Mouse (Mus musculus): ENCODE results near the gene Vsir. TPM values are rescaled to one million over a fixed set of nuclear protein-coding genes. Genes with fewer than 3 reads are reported as not detected.

Gene Vsir
- polyA plus RNA-seq, 1 experiment from 2014 or later: 1.3 TPM

DNA sequence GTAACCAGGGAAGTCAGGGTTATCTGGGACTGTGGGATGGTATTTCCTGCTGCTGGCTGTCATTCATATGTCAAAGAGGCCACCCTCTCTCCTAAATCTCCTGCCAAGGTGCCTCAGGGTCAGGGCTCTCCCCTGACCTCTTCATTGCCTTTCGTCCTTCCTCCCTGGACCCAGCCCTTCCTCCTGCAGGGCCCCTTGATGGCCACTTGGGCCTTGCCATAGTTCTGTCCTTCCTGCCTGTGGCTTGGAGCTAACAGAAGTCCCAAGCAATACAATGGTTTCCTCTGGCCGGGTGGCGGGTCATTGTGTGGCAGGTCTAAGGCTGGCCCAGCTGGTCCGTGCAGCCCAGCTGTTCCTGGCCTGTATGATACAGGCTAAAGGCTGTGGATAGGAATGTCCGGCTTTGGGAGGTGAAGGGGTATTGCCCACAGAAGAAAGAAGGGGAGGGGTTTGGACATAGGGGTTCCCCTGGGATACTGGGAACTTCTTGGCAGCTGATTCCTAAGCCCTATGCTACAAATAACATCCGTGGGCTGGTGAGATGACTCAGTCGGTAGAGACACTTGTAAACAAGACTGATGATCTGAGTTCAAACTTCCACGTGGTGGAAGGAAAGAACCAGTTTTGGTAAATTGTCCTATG, 27.4 kb downstream of the Vsir start:
- ATAC-seq (ENCODE audit: low FRiP score): no peak
- Histone ChIP-seq H3K9ac (no peak overlapping the region), H3K27ac (no peak overlapping the region), H3K4me3 (replicated peaks) (no peak overlapping the region), H3K36me3 (replicated peaks) (no peaks in the 10 kb centered on the region), H3K4me2 (no peak overlapping the region), H3K27me3 (no peaks in the 10 kb centered on the region), H3K9me3 (no peaks in the 10 kb centered on the region), H3K4me1 (peaks cover 5% of the 10 kb centered on the region)
- 74% methylated on average over 8 of the region's 8 CpGs for WGBS

DNA sequence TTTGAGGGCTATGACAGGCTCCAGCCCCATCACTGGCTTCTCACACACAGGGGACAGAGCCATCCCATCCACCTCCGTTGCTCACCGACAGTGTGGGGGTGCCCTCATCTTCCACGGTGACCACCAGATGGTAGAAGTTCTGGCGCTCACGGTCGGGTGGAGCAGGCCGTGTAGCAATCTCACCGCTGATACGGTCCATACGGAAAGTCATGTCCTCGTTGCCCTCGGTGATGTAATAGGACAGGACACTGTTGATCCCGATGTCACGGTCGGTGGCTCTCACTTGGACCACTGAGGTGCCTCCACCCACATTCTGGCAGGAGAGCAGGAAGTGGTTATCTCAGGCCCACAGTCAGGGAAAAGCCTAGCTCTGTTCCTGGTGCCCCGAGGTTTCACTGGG, 30.1 kb downstream of the Vsir start:
- H3K4me3 ChIP-seq (replicated peaks): no peak overlapping the region
- no peak overlapping the region for H3K4me2 ChIP-seq
- H3K36me3 ChIP-seq (replicated peaks): no peaks in the 10 kb centered on the region
- no peak for ATAC-seq (ENCODE audit: low FRiP score)
- H3K27me3 ChIP-seq: no peaks in the 10 kb centered on the region
- H3K9ac ChIP-seq: no peak overlapping the region
- H3K9me3 ChIP-seq: no peaks in the 10 kb centered on the region
- WGBS: 93% methylated on average over 16 of the region's 16 CpGs
- H3K4me1 ChIP-seq: peaks cover 5% of the 10 kb centered on the region; the same call in 1 of the 2 replicates
- no peak overlapping the region for H3K27ac ChIP-seq

DNA sequence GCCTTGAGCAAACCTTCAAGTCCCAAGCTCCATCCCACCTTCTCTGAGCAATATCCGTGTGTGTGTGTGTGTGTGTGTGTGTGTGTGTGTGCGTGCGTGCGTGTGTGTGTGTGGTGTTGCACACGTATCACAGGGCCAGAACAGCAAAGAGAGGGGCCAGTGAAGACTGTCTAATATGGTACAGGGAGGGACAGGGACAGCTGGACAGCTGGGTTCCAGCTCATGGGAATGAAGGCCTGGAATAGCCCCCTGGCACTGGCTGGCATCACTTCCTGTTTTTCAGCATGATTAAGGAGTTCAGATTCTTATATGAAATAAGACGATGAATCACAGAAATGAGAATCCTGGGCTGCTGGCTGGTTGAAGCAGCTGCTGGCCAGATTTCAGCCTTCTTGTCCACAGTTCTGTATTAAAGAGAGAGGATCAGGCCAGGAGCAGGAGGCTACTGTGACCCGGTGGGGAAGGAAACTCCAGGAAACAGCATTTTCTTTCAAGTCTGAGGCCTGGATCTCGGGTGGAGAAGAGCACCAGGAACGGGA, 32.8 kb downstream of the Vsir start:
- Histone ChIP-seq H3K27me3 (no peaks in the 10 kb centered on the region), H3K9me3 (no peaks in the 10 kb centered on the region), H3K9ac (no peak overlapping the region), H3K4me3 (replicated peaks) (no peak overlapping the region), H3K4me1 (no peaks in the 10 kb centered on the region), H3K4me2 (no peak overlapping the region), H3K36me3 (replicated peaks) (no peaks in the 10 kb centered on the region), H3K27ac (no peak overlapping the region)
- WGBS: 83% methylated on average over 9 of the region's 9 CpGs
- no peak for ATAC-seq (ENCODE audit: low FRiP score)

DNA sequence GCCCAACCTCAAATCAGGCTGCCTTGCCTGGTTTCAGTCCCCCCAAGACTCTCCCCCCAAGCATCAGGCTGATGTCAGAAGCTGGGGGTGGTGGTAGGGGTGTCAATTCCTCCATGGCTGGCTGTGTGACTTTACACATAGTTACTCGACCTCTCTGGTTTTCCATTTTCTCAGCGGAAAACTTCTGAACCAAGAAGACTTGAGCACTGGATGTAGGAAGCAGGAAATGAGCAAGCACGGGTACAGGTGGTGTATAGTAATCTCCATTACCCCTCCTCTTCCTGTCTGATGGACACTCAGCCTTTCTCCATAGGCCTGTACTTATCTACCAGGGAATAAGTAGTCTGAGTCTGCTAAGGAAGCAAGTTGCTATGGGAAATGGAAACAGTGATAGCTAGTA, 33.6 kb downstream of the Vsir start:
- Histone ChIP-seq H3K9me3 (no peaks in the 10 kb centered on the region), H3K4me3 (replicated peaks) (no peak overlapping the region), H3K36me3 (replicated peaks) (no peaks in the 10 kb centered on the region), H3K27ac (no peak overlapping the region), H3K4me2 (no peak overlapping the region), H3K27me3 (no peaks in the 10 kb centered on the region), H3K9ac (no peak overlapping the region), H3K4me1 (no peaks in the 10 kb centered on the region)
- ATAC-seq (ENCODE audit: low FRiP score): no peak
- 75% methylated on average over 3 of the region's 3 CpGs for WGBS

DNA sequence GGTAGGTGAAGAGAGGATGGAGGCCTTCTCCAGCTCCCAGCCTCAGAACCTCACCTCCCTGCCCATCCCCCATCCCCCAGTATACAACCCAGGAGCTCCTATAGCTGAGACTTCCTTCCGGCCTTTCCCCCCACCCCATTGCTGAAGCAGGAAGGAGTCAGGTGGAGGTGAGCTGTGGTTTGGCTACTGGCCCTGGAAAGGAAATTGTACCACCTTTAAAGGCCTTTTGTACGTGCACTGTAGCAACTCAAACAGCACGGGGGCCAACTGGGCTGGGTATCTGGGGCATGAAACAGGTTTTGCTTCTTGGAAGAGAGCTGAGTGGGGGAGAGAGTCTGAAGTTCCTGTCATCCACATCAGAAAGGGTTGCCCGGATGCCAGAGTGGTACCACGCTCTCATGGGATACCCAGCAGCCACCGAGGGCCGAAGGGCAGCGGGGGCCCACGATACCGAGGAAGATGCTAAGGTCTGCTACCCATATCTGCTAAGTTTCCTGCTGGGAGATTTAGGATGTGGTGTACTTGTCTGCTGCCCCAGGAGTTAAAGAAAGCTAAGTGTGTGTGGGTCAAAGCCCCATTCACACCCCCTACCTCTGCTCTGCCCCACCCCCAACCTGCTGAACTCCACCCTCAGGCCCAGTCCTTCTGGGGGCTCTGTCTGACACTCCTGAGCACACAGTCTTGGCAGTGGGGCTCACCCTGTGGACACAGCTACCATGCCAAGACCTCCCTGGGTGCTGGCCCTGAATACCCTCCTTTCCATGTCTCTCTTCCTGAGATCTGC, 34.7 kb downstream of the Vsir start:
- no peak overlapping the region for H3K4me3 ChIP-seq (replicated peaks)
- no peaks in the 10 kb centered on the region for H3K36me3 ChIP-seq (replicated peaks)
- H3K9me3 ChIP-seq: no peaks in the 10 kb centered on the region
- no peak overlapping the region for H3K27ac ChIP-seq
- no peak overlapping the region for H3K4me2 ChIP-seq
- no peaks in the 10 kb centered on the region for H3K4me1 ChIP-seq
- 79% methylated on average over 10 of the region's 10 CpGs for WGBS
- no peak overlapping the region for H3K9ac ChIP-seq
- H3K27me3 ChIP-seq: no peaks in the 10 kb centered on the region
- no peak for ATAC-seq (ENCODE audit: low FRiP score)

DNA sequence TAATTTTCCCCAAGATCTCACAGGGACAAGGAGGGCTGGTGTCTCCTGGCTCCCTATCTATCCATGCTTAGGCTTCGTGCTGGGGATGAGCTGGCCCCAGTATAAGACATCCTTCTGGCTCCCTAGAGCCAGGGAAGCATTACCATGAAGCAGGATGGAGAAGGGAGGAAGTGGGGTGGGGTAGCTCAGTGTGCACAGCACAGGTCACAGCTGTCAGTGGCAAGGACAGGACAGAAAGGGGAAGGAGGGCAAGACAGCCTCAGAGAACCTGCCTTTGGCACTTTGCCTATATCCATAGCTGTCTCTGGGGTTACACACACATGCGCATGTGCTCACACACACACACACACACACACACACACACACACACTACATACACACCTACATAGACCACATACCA, 41.7 kb downstream of the Vsir start:
- Histone ChIP-seq H3K36me3 (replicated peaks) (no peaks in the 10 kb centered on the region), H3K27me3 (peaks cover 4% of the 10 kb centered on the region; the same call in 1 of the 2 replicates), H3K4me3 (replicated peaks) (no peak overlapping the region), H3K27ac (no peak overlapping the region), H3K4me2 (no peak overlapping the region), H3K9ac (no peak overlapping the region), H3K4me1 (peaks cover 8% of the 10 kb centered on the region), H3K9me3 (no peaks in the 10 kb centered on the region)
- 86% methylated on average over 2 of the region's 2 CpGs for whole genome bisulfite sequencing
- ATAC-seq (ENCODE audit: low FRiP score): no peak

DNA sequence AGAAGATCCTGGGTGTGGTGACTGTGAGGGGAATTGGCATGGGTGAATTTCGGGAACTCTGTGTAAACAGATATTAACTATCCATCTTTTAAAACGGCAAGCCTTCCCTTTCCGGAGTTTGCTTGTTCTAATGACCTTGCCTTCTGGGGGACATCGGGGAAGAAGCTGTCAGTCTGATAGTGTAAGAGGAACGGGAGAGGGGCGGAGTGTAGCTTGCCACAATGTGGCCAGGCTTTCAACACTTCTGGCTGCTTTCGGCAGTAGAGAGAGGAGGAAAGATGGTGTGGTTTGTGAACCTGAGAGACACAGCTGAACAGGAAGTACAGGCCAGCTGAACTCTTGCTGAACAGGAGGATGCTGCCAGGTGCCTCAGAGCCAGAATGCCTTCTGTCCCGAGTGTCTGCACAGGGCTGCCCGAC, 42.8 kb downstream of the Vsir start:
- no peak for ATAC-seq (ENCODE audit: low FRiP score)
- Histone ChIP-seq H3K9me3 (no peaks in the 10 kb centered on the region), H3K4me2 (no peak overlapping the region)

DNA sequence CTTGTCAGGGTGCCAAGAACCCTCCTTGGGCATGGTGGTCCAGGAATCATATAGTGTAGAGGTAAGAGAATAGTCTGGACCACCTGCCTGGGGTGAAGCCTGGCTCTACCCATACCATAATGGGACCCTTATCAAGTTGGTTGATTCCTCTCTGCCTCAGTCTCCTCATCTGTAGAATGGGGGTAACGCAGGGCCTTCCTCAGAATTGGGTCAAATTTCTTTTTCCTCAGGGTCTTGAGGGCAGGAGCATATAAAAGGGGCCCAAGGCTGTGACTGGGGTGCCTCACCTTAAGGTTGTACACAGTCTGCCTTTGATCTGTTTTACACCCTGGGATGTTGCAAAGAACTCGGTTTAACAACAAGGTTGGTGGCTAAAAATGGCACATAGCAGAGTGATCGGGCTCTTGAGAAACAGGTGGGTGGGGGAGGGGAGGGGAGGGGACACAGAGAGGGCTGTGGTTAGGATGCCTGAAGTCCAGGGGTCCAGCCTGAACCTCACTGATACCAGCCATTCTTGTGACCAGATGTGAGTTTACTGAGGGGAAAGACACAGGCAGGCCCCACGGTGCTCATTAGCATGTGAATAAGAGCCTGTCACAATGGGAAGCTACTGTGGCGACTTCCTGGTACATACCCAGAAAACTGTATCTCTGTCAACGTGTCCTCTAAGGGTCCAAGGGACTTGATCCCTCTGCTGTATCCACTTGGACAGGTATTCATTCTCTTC, 43.7 kb downstream of the Vsir start:
- H3K36me3 ChIP-seq (replicated peaks): no peaks in the 10 kb centered on the region
- no peak overlapping the region for H3K4me2 ChIP-seq
- H3K4me1 ChIP-seq: peaks cover 8% of the 10 kb centered on the region
- WGBS: 32% methylated on average over 6 of the region's 6 CpGs
- H3K9ac ChIP-seq: no peak overlapping the region
- H3K27ac ChIP-seq: no peak overlapping the region
- no peaks in the 10 kb centered on the region for H3K9me3 ChIP-seq
- no peak overlapping the region for H3K4me3 ChIP-seq (replicated peaks)
- H3K27me3 ChIP-seq: peaks cover 4% of the 10 kb centered on the region; the same call in 1 of the 2 replicates
- ATAC-seq (ENCODE audit: low FRiP score): no peak

More for the DNA sequence above, 42.8 kb downstream of the Vsir start:
- Histone ChIP-seq H3K36me3 (replicated peaks) (no peaks in the 10 kb centered on the region), H3K4me3 (replicated peaks) (no peak overlapping the region), H3K27ac (no peak overlapping the region), H3K27me3 (peaks cover 4% of the 10 kb centered on the region; the same call in 1 of the 2 replicates), H3K4me1 (peaks cover 8% of the 10 kb centered on the region), H3K9ac (no peak overlapping the region)
- WGBS: 64% methylated on average over 9 of the region's 9 CpGs

DNA sequence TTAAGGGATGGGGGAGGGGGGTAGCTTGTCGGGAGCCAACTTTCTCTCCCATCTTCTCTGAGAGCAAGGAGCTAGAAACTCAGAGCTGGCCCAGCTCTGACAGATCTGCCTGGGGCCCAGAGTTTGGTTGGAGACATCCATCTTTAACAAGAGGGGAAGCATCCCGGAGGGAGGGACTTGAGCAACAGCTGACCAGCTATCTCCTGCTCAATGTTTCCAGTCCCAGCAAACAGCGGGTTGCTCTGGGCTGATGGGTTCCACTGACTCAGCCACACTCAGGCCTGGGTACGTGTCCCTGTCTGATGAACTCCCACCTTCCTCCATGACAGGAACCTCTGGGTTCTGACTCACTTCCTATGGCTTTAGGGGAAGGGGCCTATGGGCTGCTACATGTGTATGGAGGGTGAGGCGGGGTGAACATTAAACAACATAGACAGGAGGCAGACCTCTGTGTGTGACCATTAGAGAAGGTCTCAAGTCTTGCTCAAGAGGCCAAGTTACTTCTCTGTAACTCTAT, 44.3 kb downstream of the Vsir start:
- H3K27ac ChIP-seq: no peak overlapping the region
- no peaks in the 10 kb centered on the region for H3K36me3 ChIP-seq (replicated peaks)
- peaks cover 8% of the 10 kb centered on the region for H3K4me1 ChIP-seq
- H3K9me3 ChIP-seq: no peaks in the 10 kb centered on the region
- ATAC-seq (ENCODE audit: low FRiP score): no peak
- no peak overlapping the region for H3K4me2 ChIP-seq
- 64% methylated on average over 5 of the region's 5 CpGs for WGBS
- H3K9ac ChIP-seq: no peak overlapping the region
- no peak overlapping the region for H3K4me3 ChIP-seq (replicated peaks)
- H3K27me3 ChIP-seq: peaks cover 4% of the 10 kb centered on the region; the same call in 1 of the 2 replicates

DNA sequence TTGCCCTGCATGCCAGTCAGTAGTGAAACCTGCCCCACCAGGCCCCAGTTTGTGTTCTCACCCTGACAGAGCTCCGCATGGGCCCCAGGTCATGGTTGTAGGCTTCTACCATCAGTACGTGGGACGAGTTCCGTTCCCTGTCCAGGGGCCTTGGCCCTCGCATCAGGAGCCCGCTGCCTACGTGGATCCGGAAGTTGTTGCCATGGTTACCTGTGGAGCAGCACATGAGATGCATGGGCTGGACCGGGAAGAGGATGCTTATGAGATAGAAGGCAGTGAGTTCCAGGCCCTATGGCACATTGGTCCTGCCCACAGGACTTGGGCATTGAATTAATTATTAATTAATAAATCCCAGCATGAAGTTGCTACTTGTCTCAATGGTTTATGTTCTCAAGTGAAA, 45.0 kb downstream of the Vsir start:
- H3K4me2 ChIP-seq: no peak overlapping the region
- no peak overlapping the region for H3K9ac ChIP-seq
- 92% methylated on average over 9 of the region's 9 CpGs for WGBS
- H3K36me3 ChIP-seq (replicated peaks): no peaks in the 10 kb centered on the region
- peaks cover 4% of the 10 kb centered on the region; the same call in 1 of the 2 replicates for H3K27me3 ChIP-seq
- H3K27ac ChIP-seq: no peak overlapping the region
- H3K9me3 ChIP-seq: no peaks in the 10 kb centered on the region
- peaks cover 8% of the 10 kb centered on the region for H3K4me1 ChIP-seq
- ATAC-seq (ENCODE audit: low FRiP score): no peak
- H3K4me3 ChIP-seq (replicated peaks): no peak overlapping the region

DNA sequence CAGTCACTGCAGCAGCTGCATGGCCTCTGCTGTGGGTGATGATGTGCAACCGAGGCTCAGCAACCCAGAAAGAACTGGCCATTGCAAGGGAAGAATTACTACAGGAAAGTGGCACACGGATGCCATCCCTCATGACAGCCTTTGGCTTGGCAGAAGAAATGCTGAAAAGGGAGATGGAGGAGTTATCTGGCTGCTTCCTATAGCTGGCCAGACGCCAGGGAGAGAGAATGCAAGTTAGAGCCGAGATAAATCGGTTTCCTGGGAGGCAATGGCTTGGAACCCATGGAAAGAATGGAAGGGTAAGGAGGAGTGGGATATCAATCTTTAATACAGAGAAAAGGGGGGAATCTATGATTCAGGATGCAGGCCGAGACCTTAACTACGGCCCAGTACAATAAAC, 48.3 kb downstream of the Vsir start:
- Histone ChIP-seq H3K27me3 (no peaks in the 10 kb centered on the region), H3K27ac (no peak overlapping the region), H3K9ac (no peak overlapping the region), H3K4me1 (peaks cover 13% of the 10 kb centered on the region), H3K9me3 (no peaks in the 10 kb centered on the region), H3K36me3 (replicated peaks) (no peaks in the 10 kb centered on the region), H3K4me2 (no peak overlapping the region), H3K4me3 (replicated peaks) (no peak overlapping the region)
- ATAC-seq (ENCODE audit: low FRiP score): no peak
- 82% methylated on average over 7 of the region's 7 CpGs for WGBS

DNA sequence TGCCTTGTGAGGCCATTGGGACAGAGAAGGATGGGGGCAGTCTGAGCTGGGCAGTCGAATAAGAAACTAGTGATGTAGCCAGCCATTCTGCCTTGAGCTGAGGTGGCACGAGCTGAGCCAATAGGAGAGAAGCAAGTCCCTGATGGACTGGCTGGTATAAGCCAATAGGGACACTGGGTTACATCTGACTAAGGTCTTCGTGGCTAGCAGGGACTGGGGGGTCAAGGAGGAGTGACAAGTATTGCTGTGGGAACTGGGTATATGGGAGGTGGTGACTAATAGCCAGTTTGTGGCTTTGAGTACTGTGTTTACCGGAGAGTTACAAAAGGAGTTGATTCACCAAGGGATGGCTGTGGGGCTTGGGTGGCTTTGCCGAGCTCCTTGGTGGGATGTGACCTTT, 49.0 kb downstream of the Vsir start:
- WGBS: 77% methylated on average over 5 of the region's 5 CpGs
- Histone ChIP-seq H3K4me2 (no peak overlapping the region), H3K4me1 (peaks cover 12% of the 10 kb centered on the region), H3K4me3 (replicated peaks) (no peak overlapping the region), H3K36me3 (replicated peaks) (no peaks in the 10 kb centered on the region), H3K9me3 (no peaks in the 10 kb centered on the region), H3K9ac (no peak overlapping the region), H3K27me3 (no peaks in the 10 kb centered on the region; the same call in 1 of the 2 replicates), H3K27ac (no peak overlapping the region)
- ATAC-seq (ENCODE audit: low FRiP score): no peak
